In the genomic region with DNA sequence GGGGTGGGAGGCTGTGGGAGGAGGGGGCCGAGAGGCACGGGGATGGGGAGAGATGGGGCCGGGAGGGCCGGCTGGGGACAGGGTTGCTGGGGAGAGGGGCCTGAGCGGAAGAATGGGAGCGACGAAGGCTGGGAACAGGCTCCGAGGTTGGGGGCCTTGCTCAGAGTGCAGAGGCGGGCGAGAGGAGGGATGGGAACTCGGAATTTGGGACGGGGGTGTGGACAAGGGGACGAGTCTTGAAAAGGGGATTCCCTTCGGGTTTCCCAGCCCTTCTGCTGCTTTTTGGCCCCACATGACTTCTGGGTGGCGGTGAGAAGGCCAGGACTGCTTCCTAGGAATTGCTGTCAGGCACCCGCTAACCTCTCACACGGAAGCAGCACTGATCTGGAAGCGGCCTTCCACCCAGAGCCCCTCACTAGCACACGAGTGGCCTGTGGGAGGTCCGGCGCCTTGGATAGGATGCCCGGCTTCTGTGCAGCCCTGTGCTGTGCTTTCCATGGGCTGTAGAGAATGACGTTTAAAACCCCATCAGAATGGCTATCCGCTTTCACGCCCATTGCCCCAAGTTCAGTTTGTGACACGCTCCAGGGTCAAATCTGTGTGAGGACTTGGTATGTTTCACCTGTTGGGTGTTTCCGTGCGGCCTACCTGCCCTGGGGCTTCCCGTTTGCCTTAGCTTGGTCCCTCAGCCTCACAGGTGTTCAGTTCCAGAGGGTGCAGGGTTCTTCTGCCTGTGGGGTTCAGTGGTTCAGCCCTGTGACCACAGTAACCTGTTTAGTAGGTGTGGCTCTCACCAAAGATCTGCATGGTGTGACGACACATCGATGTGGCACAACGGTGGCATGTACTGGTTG, we compare ENCODE assay signal across 1 mouse cellular context.
TF ChIP-seq lines count a peak whose summit lies in the region.

No protein-coding gene starts in this region.

TF ChIP-seq in MEL, 35 proteins besides CTCF, POLR2A, EP300 and RAD21:
- TF ChIP-seq NRF1 (IDR thresholded peaks at IDR 0.05; ENCODE audit: insufficient read depth, low read depth, low read length, poor library complexity, severe bottlenecking) = no peak
- TF ChIP-seq MYC (IDR thresholded peaks at IDR 0.05; ENCODE audit: low read depth, low read length) = no peak
- TF ChIP-seq UBTF (IDR thresholded peaks at IDR 0.05; ENCODE audit: borderline replicate concordance, insufficient read depth, low read depth, low read length) = no peak
- no peak for TF ChIP-seq ELF1 (IDR thresholded peaks at IDR 0.05; ENCODE audit: low read depth, low read length)
- TF ChIP-seq MAFK (IDR thresholded peaks at IDR 0.05; ENCODE audit: borderline replicate concordance, low read depth, low read length) = no peak
- TF ChIP-seq MYB (IDR thresholded peaks at IDR 0.05; ENCODE audit: low read depth, low read length) = no peak
